Mouse (Mus musculus) hindbrain, embryonic 16.5 days (tissue): Measurements from ENCODE around the gene Bsn. TPM values are rescaled to one million over a fixed set of nuclear protein-coding genes. Genes with fewer than 3 reads are reported as not detected.

ENCODE experiments used
- ATAC-seq: fragments of 200-750 bp; cut with Nextera tagmentation; 2 replicates; pipeline ENCODE4 v1.8.0; 2017; ENCODE audit warnings: moderate TSS enrichment, moderate library complexity
- H3K27ac ChIP-seq: fragments of 300-500 bp; sonication (generic); 2 replicates; pipeline ENCODE4 v1.5.1; 2014; ENCODE audit warnings: low read depth, mild to moderate bottlenecking, control low read depth, low read length, moderate library complexity
- H3K27me3 ChIP-seq: fragments of 300-500 bp; sonication (generic); replicated peaks from 2 replicates; pipeline ENCODE4 v1.6.1; 2014; ENCODE audit warnings: low read length; ENCODE audit not compliant: control insufficient read depth, insufficient read depth
- H3K36me3 ChIP-seq: fragments of 300-500 bp; sonication (generic); 2 replicates; pipeline ENCODE4 v1.6.1; 2014; ENCODE audit warnings: mild to moderate bottlenecking, low read length, moderate library complexity, mixed read lengths; ENCODE audit not compliant: control insufficient read depth, insufficient read depth
- H3K4me1 ChIP-seq: fragments of 300-500 bp; sonication (generic); 2 replicates; pipeline ENCODE4 v1.6.1; 2014; ENCODE audit warnings: low read depth, low read length; ENCODE audit not compliant: control insufficient read depth, insufficient read depth
- H3K4me2 ChIP-seq: fragments of 300-500 bp; sonication (generic); 2 replicates; pipeline ENCODE4 v1.6.1; 2014; ENCODE audit warnings: mild to moderate bottlenecking, low read length, control low read depth, moderate library complexity
- H3K4me3 ChIP-seq: fragments of 300-500 bp; sonication (generic); 2 replicates; pipeline ENCODE4 v1.5.1; 2014; ENCODE audit warnings: mild to moderate bottlenecking, low read length, control low read depth, moderate library complexity
- H3K9ac ChIP-seq: fragments of 300-500 bp; sonication (generic); 2 replicates; pipeline ENCODE4 v1.6.1; 2014; ENCODE audit warnings: low read depth, mild to moderate bottlenecking, control low read depth, low read length, moderate library complexity
- H3K9me3 ChIP-seq: fragments of 300-500 bp; sonication (generic); 2 replicates; pipeline ENCODE4 v1.6.1; 2014; ENCODE audit warnings: mild to moderate bottlenecking, low read length, moderate library complexity; ENCODE audit not compliant: control insufficient read depth
- WGBS: fragments of 180-500 bp; shearing (Covaris S2); extraction: QIAGEN DNeasy Blood & Tissue Kit; methylation state at CpG from one replicate; pipeline ENCODE4 v1.1.7; 2014; 5-methylcytosine and 5-hydroxymethylcytosine counted together
- polyA plus RNA-seq: library from polyadenylated mRNA; unstranded; fragments of >200 nt; fragmentation: Nextera tagmentation; extraction: Ambion mirVana; gene quantifications from 2 replicates; pipeline ENCODE4 v1.2.1, GENCODE M21; 2015

Bsn gene
- 8.7 and 9.5 TPM in 2 replicates for polyA plus RNA-seq

DNA sequence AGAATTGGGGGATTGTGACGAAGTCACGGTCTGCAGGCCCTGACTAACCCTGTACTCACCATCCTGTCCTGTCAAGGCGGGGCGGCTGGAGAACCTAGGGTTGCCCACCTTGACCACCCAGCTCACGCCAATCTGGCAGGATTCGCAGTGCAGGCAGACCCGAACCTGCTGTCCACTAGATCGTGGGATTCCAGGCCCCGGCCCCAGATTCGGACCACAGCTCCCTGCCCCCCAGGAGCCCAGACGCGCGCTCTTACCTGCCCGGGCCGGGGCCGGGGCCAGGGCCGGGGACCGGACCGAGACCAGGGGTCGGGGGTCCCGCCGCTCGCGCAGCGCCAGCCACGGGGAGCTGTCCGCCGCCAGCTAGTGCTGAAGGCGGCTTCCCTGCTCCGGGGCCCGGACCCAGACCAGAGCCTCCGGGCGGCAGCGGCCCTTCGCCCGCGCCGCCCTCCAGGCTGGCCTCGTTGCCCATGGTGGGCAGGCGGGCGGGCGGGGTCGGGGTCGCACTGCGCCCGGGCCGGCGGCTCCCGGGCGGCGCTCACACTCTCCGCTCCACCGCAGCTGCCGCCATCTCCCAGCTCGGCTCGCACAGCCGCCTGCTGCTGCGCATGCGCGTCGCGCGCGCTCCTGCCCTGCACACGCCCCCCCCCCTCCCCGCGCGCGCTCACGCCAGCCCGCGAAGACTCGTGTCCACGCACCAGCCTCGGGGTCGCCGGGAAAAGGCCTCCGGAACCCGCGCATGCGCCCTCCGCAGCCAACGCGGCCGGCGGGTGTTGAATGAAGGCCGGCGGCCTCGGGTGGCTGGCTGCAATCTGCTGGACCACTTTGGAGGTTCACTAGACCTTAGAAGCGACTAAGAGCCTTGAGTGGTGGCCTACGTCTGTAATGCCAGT lies at the start of gene Bsn:
Gene Bsn, minus strand, starts transcription at position 598 of the 893 bp plus-strand sequence.
- no peaks in the 10 kb centered on the region for H3K9me3 ChIP-seq
- peak within 1 kb of the TSS; percentile 81 for H3K27ac ChIP-seq
- H3K4me2 ChIP-seq: peak within 1 kb of the TSS; percentile 69
- under 1% methylated on average over 89 of the region's 91 CpGs for WGBS
- no peaks in the 10 kb centered on the region for H3K27me3 ChIP-seq
- peaks cover 17% of the 10 kb centered on the region for H3K4me1 ChIP-seq
- ATAC-seq: peak; percentile 86
- H3K9ac ChIP-seq: peak within 1 kb of the TSS; percentile 96
- H3K4me3 ChIP-seq: peak within 1 kb of the TSS; percentile 83
- no peaks in the 10 kb centered on the region for H3K36me3 ChIP-seq

DNA sequence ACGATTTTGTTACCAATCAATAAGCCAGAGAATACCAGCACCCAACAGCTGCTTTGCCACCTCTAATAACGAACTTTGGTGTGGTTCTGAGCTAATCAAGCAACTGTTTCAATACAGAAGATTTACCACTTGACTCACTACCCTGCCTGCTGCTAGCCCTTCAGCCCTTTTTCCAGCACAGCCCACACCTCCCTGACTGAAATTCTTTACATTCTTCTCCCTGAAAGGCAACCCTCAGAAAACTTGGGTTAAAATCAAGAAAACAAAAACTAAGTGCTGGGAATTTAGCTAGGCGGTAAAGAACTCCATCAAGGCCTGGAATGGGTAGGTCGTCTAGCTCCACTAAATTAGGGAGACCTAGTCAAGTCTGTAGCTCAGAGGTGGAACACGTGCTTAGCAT lies 49.8 kb upstream of the Bsn start:
- Histone ChIP-seq H3K36me3 (no peaks in the 10 kb centered on the region; the same call in 1 of the 2 replicates), H3K4me1 (no peaks in the 10 kb centered on the region), H3K9ac (no peak overlapping the region), H3K27ac (no peak overlapping the region), H3K9me3 (no peaks in the 10 kb centered on the region), H3K27me3 (no peaks in the 10 kb centered on the region), H3K4me3 (no peak overlapping the region), H3K4me2 (no peak overlapping the region)
- 76% methylated on average over 5 of the region's 5 CpGs for WGBS
- ATAC-seq: no peak

DNA sequence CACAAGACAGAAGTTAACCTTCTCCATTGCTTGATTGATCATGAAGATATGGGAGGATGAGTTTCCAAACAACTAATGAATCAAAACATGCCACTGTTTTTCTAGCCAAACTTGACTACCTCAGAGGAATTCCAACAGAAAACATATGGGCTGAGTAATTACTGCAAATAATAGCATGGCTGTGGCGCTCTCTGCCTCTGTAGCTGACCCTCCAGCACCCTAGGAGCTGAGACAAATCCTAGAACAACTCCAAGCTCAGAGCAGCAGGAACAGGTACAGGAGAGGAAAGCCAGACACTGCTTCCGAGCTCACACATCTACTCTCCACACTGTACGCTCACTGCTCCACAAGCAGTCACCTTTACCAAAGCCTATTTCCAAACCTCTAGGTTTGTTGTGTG lies 48.6 kb upstream of the Bsn start:
- 89% methylated on average over 3 of the region's 3 CpGs for WGBS
- no peak overlapping the region for H3K9ac ChIP-seq
- no peak overlapping the region for H3K27ac ChIP-seq
- ATAC-seq: no peak
- no peaks in the 10 kb centered on the region for H3K4me1 ChIP-seq
- no peaks in the 10 kb centered on the region; the same call in 1 of the 2 replicates for H3K36me3 ChIP-seq
- H3K4me3 ChIP-seq: no peak overlapping the region
- no peaks in the 10 kb centered on the region for H3K9me3 ChIP-seq
- H3K27me3 ChIP-seq: no peaks in the 10 kb centered on the region
- no peak overlapping the region for H3K4me2 ChIP-seq

DNA sequence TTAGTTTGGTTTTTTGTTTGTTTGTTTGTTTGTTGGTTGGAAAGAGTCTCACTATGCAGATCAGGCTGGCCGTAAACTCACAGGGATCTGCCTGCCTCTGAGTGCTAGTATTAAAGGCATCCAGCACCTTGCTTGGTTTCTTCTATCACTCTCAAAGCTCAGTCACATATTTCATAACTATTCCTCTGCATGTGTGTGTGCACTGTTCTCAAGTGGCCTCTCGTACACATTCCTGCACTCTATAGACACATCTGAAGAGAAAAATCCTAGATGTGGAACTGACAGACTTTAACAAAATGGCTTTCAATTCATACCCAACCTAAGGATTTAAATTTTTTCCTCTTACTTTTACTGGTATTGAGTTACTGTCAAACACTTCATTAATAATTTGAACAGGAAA lies 48.2 kb upstream of the Bsn start:
- H3K27me3 ChIP-seq: no peaks in the 10 kb centered on the region
- 80% methylated on average over 2 of the region's 2 CpGs for WGBS
- no peak overlapping the region for H3K9ac ChIP-seq
- H3K4me1 ChIP-seq: no peaks in the 10 kb centered on the region
- no peak overlapping the region for H3K27ac ChIP-seq
- H3K4me2 ChIP-seq: no peak overlapping the region
- H3K9me3 ChIP-seq: no peaks in the 10 kb centered on the region
- H3K36me3 ChIP-seq: no peaks in the 10 kb centered on the region; the same call in 1 of the 2 replicates
- ATAC-seq: no peak
- no peak overlapping the region for H3K4me3 ChIP-seq

DNA sequence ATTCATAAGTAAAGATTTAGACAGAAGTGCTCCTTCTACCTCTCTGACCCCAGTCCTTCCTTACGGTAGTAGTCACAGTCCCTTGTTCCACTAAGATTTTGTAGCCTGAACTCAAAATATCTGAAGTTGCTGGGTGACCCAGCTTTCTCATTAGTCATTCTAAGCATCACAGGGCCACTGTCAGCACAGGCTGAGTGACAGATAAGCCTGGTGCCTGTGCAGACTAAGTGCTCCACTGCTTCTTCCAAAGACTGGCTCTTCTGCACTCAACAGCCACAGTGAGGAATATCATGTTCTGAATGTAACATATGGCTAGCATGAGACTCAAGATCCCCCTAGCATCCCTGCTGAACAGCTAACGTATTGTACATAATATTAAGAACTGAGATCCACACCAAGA lies 44.5 kb upstream of the Bsn start:
- Histone ChIP-seq H3K4me1 (no peaks in the 10 kb centered on the region), H3K36me3 (peaks cover 2% of the 10 kb centered on the region; the same call in 1 of the 2 replicates), H3K27ac (no peak overlapping the region), H3K9me3 (no peaks in the 10 kb centered on the region), H3K27me3 (no peaks in the 10 kb centered on the region), H3K4me2 (no peak overlapping the region), H3K9ac (no peak overlapping the region), H3K4me3 (no peak overlapping the region)
- ATAC-seq: no peak
- WGBS: 87% methylated on average over 2 of the region's 2 CpGs

DNA sequence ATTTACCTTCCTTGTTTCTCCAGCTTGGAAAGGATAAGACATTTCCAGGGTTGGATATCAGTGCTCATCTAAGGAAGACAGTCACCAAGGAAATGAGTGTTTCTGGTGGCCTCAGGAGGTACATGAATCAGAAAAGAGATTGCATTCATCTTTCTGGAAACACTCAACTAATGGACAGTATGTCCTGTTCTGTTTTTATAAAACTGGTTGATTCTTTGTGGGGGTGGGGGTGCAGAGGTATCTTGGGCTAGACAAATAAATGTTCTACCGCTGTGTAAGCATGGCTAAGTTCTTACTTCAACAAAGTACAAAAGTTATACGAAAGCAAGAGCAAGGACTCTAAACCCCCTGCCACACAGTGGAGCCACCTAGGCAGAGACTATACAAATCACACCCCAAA lies 42.7 kb upstream of the Bsn start:
- 91% methylated on average over 2 of the region's 2 CpGs for WGBS
- ATAC-seq: no peak
- Histone ChIP-seq H3K9me3 (no peaks in the 10 kb centered on the region), H3K4me2 (no peak overlapping the region), H3K4me1 (no peaks in the 10 kb centered on the region), H3K4me3 (no peak overlapping the region), H3K27me3 (no peaks in the 10 kb centered on the region), H3K36me3 (peaks cover 2% of the 10 kb centered on the region; the same call in 1 of the 2 replicates), H3K9ac (no peak overlapping the region), H3K27ac (no peak overlapping the region)

DNA sequence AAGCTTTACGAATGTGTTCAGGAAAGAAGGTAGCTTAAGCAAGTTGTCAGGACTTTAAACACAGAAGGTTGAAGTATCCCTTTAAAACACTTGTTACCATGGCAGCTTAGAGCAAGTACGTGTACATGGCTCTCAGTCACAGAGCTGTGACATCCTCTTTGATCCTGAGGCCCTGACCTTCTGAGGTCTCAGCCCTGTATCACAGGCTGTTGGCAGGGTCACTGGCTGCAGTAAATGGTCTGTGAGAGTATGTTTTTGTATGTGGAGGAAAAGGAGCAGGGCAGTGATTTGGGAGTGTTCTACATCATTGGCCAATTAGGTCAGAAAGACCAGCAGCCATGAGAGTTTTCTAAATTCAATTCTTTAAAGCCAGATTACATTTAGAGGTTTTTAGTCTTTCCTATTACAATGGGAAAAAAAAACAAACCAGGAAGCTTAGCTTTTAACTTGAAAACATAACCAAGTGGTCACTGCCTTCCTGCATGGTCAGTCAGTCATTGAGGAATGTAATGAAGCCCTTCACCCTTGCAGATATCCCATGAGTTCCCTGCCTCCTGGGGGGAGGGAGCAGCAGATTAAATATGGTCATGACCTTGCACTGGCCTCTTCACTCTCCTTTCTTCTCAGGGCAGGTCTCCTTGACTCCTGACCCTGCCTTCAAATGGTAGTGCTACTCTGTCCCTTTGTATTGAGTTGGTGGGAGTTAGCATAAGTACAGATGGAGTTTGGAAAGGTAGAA lies 37.9 kb upstream of the Bsn start:
- 35% methylated on average over 2 of the region's 2 CpGs for WGBS
- H3K36me3 ChIP-seq: 0 out of 2 replicates have a peak, but pooled peaks cover under 1% of the 10 kb centered on the region
- H3K27me3 ChIP-seq: no peaks in the 10 kb centered on the region
- no peaks in the 10 kb centered on the region for H3K9me3 ChIP-seq
- H3K4me2 ChIP-seq: no peak overlapping the region
- no peak overlapping the region for H3K4me3 ChIP-seq
- no peak for ATAC-seq
- no peaks in the 10 kb centered on the region for H3K4me1 ChIP-seq
- H3K27ac ChIP-seq: no peak overlapping the region
- H3K9ac ChIP-seq: no peak overlapping the region

DNA sequence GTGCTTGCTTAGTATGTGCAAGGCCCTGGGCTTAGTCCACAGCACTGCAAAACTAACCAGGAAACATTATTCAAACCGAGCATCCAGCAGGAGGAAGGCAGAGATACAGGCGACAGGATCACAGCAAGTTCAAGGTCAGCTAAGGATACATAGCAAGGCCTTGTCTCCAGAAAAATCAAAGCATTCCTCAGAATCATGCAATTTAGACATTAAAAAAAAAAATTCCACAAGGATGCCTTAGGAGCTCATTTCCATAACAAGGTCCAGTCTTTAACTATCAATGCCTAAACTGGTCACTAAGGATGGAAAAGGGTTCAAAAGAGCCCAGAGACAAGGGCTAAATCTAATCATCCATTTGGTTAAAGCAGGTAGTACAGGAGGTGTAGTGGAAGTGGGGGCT lies 35.0 kb upstream of the Bsn start:
- Histone ChIP-seq H3K36me3 (no peaks in the 10 kb centered on the region), H3K27me3 (no peaks in the 10 kb centered on the region), H3K9ac (no peak overlapping the region), H3K4me2 (no peak overlapping the region), H3K9me3 (no peaks in the 10 kb centered on the region), H3K4me1 (no peaks in the 10 kb centered on the region), H3K27ac (no peak overlapping the region), H3K4me3 (no peak overlapping the region)
- WGBS: 75% methylated on average over 2 of the region's 2 CpGs
- no peak for ATAC-seq

DNA sequence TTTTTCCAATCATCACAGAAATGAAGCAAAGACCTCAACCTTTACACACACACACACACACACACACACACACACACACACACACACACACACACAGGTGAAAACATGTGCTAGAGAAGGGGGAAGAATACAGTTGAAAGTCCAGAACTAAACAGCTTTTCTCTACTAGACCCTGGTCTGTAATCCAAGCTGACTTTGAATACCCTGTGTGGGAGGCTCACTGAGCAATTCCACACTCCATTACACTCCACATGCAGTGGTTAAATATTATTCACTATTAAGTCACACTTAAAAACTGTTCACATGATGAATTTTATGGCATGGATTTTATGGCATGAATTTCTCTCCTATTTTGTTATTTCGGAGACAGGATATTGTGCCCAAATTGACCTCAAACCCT lies 33.4 kb upstream of the Bsn start:
- Histone ChIP-seq H3K27me3 (no peaks in the 10 kb centered on the region), H3K4me3 (no peak overlapping the region), H3K4me2 (no peak overlapping the region), H3K9ac (no peak overlapping the region), H3K4me1 (no peaks in the 10 kb centered on the region), H3K27ac (no peak overlapping the region), H3K9me3 (no peaks in the 10 kb centered on the region), H3K36me3 (no peaks in the 10 kb centered on the region)
- ATAC-seq: no peak
- 94% methylated on average over 1 of the region's 1 CpGs for WGBS
